Mouse (Mus musculus) midbrain, embryonic 16.5 days (tissue): ENCODE results near the gene Foxa2. TPM values are rescaled to one million over a fixed set of nuclear protein-coding genes. Genes with fewer than 3 reads are reported as not detected.

Source experiments
- ATAC-seq: fragments of 200-750 bp; cut with Nextera tagmentation; 2 replicates; pipeline ENCODE4 v1.8.0; 2017; ENCODE audit warnings: moderate TSS enrichment
- H3K27ac ChIP-seq: fragments of 300-500 bp; sonication (generic); 2 replicates; pipeline ENCODE4 v1.5.1; 2014; ENCODE audit warnings: mild to moderate bottlenecking, low read length, mixed read lengths
- H3K27me3 ChIP-seq: fragments of 300-500 bp; sonication (generic); 2 replicates; pipeline ENCODE4 v1.6.1; 2014; ENCODE audit warnings: low read depth, low read length, mixed read lengths; ENCODE audit not compliant: control insufficient read depth, insufficient read depth
- H3K36me3 ChIP-seq: fragments of 300-500 bp; sonication (generic); 2 replicates; pipeline ENCODE4 v1.6.1; 2014; ENCODE audit warnings: mild to moderate bottlenecking, low read length, moderate library complexity, mixed read lengths; ENCODE audit not compliant: control insufficient read depth, insufficient read depth
- H3K4me1 ChIP-seq: fragments of 300-500 bp; sonication (generic); 2 replicates; pipeline ENCODE4 v1.6.1; 2014; ENCODE audit warnings: mild to moderate bottlenecking, low read length, mixed read lengths; ENCODE audit not compliant: control insufficient read depth, insufficient read depth
- H3K4me2 ChIP-seq: fragments of 300-500 bp; sonication (generic); 2 replicates; pipeline ENCODE4 v1.6.1; 2014; ENCODE audit warnings: mild to moderate bottlenecking, low read length, mixed read lengths
- H3K4me3 ChIP-seq: fragments of 300-500 bp; sonication (generic); 2 replicates; pipeline ENCODE4 v1.5.1; 2014; ENCODE audit warnings: low read depth, mild to moderate bottlenecking, low read length, moderate library complexity, mixed read lengths
- H3K9ac ChIP-seq: fragments of 300-500 bp; sonication (generic); 2 replicates; pipeline ENCODE4 v1.6.1; 2014; ENCODE audit warnings: low read depth, low read length, mixed read lengths
- H3K9me3 ChIP-seq: fragments of 300-500 bp; sonication (generic); replicated peaks from 2 replicates; pipeline ENCODE4 v1.6.1; 2014; ENCODE audit warnings: mild to moderate bottlenecking, low read length, mixed read lengths; ENCODE audit not compliant: control insufficient read depth, poor library complexity, severe bottlenecking
- WGBS: fragments of 180-500 bp; shearing (Covaris S2); extraction: QIAGEN DNeasy Blood & Tissue Kit; methylation state at CpG from one replicate; pipeline ENCODE4 v1.1.7; 2014; 5-methylcytosine and 5-hydroxymethylcytosine counted together
- polyA plus RNA-seq: library from polyadenylated mRNA; unstranded; fragments of >200 nt; fragmentation: Nextera tagmentation; extraction: Ambion mirVana; gene quantifications from 2 replicates; pipeline ENCODE4 v1.2.1, GENCODE M21; 2015

The Foxa2 gene
- polyA plus RNA-seq, 1 experiment from 2014 or later: 4.1 TPM

- H3K27ac ChIP-seq: no peak overlapping the region
- no peak overlapping the region for H3K4me2 ChIP-seq
- no peak for ATAC-seq
- H3K4me3 ChIP-seq: no peak overlapping the region
- H3K9me3 ChIP-seq: no peaks in the 10 kb centered on the region
- no peak overlapping the region for H3K9ac ChIP-seq
- no peaks in the 10 kb centered on the region for H3K4me1 ChIP-seq
- H3K36me3 ChIP-seq: no peaks in the 10 kb centered on the region
- peaks cover 56% of the 10 kb centered on the region for H3K27me3 ChIP-seq
- 13% methylated on average over 9 of the region's 9 CpGs for WGBS
These were observed 25.8 kb downstream of the Foxa2 start for GRCm38 (mm10) chr2:148021016-148021415.

- WGBS: 20% methylated on average over 3 of the region's 3 CpGs
- no peak for ATAC-seq
These were observed 26.6 kb downstream of the Foxa2 start for GRCm38 (mm10) chr2:148020125-148020524.

GRCm38 (mm10) chr2:148017782-148018690 lies 28.7 kb downstream of the Foxa2 start:
- peaks cover 33% of the 10 kb centered on the region for H3K27me3 ChIP-seq

More at GRCm38 (mm10) chr2:148020125-148020524, 26.6 kb downstream of the Foxa2 start:
- no peaks in the 10 kb centered on the region for H3K4me1 ChIP-seq
- H3K4me2 ChIP-seq: no peak overlapping the region
- H3K36me3 ChIP-seq: no peaks in the 10 kb centered on the region
- H3K27ac ChIP-seq: no peak overlapping the region
- no peak overlapping the region for H3K4me3 ChIP-seq
- H3K27me3 ChIP-seq: peaks cover 48% of the 10 kb centered on the region
- H3K9ac ChIP-seq: no peak overlapping the region
- H3K9me3 ChIP-seq: no peaks in the 10 kb centered on the region

GRCm38 (mm10) chr2:148013382-148013781 lies 33.4 kb downstream of the Foxa2 start:
- no peak overlapping the region for H3K4me3 ChIP-seq
- WGBS: 84% methylated on average over 3 of the region's 3 CpGs
- no peak for ATAC-seq
- no peaks in the 10 kb centered on the region for H3K9me3 ChIP-seq
- no peak overlapping the region for H3K4me2 ChIP-seq
- H3K36me3 ChIP-seq: no peaks in the 10 kb centered on the region
- no peak overlapping the region for H3K27ac ChIP-seq
- H3K27me3 ChIP-seq: peaks cover 7% of the 10 kb centered on the region
- H3K4me1 ChIP-seq: no peaks in the 10 kb centered on the region
- no peak overlapping the region for H3K9ac ChIP-seq

More at GRCm38 (mm10) chr2:148017782-148018690, 28.7 kb downstream of the Foxa2 start:
- 87% methylated on average over 8 of the region's 8 CpGs for WGBS
- Histone ChIP-seq H3K9me3 (no peaks in the 10 kb centered on the region), H3K4me3 (no peak overlapping the region), H3K36me3 (no peaks in the 10 kb centered on the region), H3K4me1 (no peaks in the 10 kb centered on the region), H3K27ac (no peak overlapping the region), H3K4me2 (no peak overlapping the region), H3K9ac (no peak overlapping the region)
- ATAC-seq: no peak

GRCm38 (mm10) chr2:148009049-148009448 lies 37.7 kb downstream of the Foxa2 start:
- Histone ChIP-seq H3K4me1 (no peaks in the 10 kb centered on the region), H3K4me3 (no peak overlapping the region), H3K9me3 (no peaks in the 10 kb centered on the region), H3K27ac (no peak overlapping the region), H3K4me2 (no peak overlapping the region), H3K27me3 (no peaks in the 10 kb centered on the region), H3K9ac (no peak overlapping the region), H3K36me3 (no peaks in the 10 kb centered on the region)
- WGBS: over 99% methylated on average over 4 of the region's 4 CpGs
- no peak for ATAC-seq

- 73% methylated on average over 7 of the region's 7 CpGs for WGBS
- no peaks in the 10 kb centered on the region; the same call in 1 of the 2 replicates for H3K27me3 ChIP-seq
- no peak overlapping the region for H3K27ac ChIP-seq
- no peaks in the 10 kb centered on the region for H3K36me3 ChIP-seq
- H3K4me1 ChIP-seq: no peaks in the 10 kb centered on the region
- H3K9me3 ChIP-seq: no peaks in the 10 kb centered on the region
- H3K4me2 ChIP-seq: no peak overlapping the region
- H3K9ac ChIP-seq: no peak overlapping the region
- no peak overlapping the region for H3K4me3 ChIP-seq
- ATAC-seq: no peak
These were observed 41.9 kb downstream of the Foxa2 start for GRCm38 (mm10) chr2:148004554-148005521.

GRCm38 (mm10) chr2:148003511-148003910 lies 43.3 kb downstream of the Foxa2 start:
- H3K27ac ChIP-seq: no peak overlapping the region
- H3K9ac ChIP-seq: no peak overlapping the region
- WGBS: 91% methylated on average over 3 of the region's 3 CpGs
- H3K4me1 ChIP-seq: no peaks in the 10 kb centered on the region
- H3K9me3 ChIP-seq: no peaks in the 10 kb centered on the region
- no peak for ATAC-seq
- no peaks in the 10 kb centered on the region for H3K36me3 ChIP-seq
- no peak overlapping the region for H3K4me2 ChIP-seq
- H3K4me3 ChIP-seq: no peak overlapping the region
- H3K27me3 ChIP-seq: no peaks in the 10 kb centered on the region; the same call in 1 of the 2 replicates

- no peak overlapping the region for H3K4me2 ChIP-seq
- H3K27ac ChIP-seq: no peak overlapping the region
- no peaks in the 10 kb centered on the region for H3K4me1 ChIP-seq
- H3K36me3 ChIP-seq: no peaks in the 10 kb centered on the region
- H3K4me3 ChIP-seq: no peak overlapping the region
- no peaks in the 10 kb centered on the region for H3K9me3 ChIP-seq
- WGBS: 79% methylated on average over 10 of the region's 10 CpGs
- no peaks in the 10 kb centered on the region; the same call in 1 of the 2 replicates for H3K27me3 ChIP-seq
- H3K9ac ChIP-seq: no peak overlapping the region
- ATAC-seq: no peak
These were observed 48.4 kb downstream of the Foxa2 start for GRCm38 (mm10) chr2:147998206-147998966.
